Mouse (Mus musculus) midbrain, embryonic 13.5 days (tissue): ENCODE results near the gene Btbd7. TPM values are rescaled to one million over a fixed set of nuclear protein-coding genes. Genes with fewer than 3 reads are reported as not detected.

Experiments used
- ATAC-seq: fragments of 200-750 bp; cut with Nextera tagmentation; 2 replicates; pipeline ENCODE4 v1.8.0; 2017; ENCODE audit warnings: mild to moderate bottlenecking, moderate TSS enrichment, moderate library complexity
- H3K27ac ChIP-seq: fragments of 300-500 bp; sonication (generic); 2 replicates; pipeline ENCODE4 v1.5.1; 2015; ENCODE audit warnings: inconsistent platforms, mild to moderate bottlenecking, moderate library complexity
- H3K27me3 ChIP-seq: fragments of 300-500 bp; sonication (generic); 2 replicates; pipeline ENCODE4 v1.6.1; 2015; ENCODE audit warnings: mild to moderate bottlenecking, inconsistent platforms
- H3K36me3 ChIP-seq: fragments of 300-500 bp; sonication (generic); 2 replicates; pipeline ENCODE4 v1.6.1; 2015; ENCODE audit warnings: mild to moderate bottlenecking, inconsistent platforms
- H3K4me1 ChIP-seq: fragments of 300-500 bp; sonication (generic); replicated peaks from 2 replicates; pipeline ENCODE4 v1.6.1; 2015; ENCODE audit warnings: inconsistent platforms
- H3K4me2 ChIP-seq: fragments of 300-500 bp; sonication (generic); replicated peaks from 2 replicates; pipeline ENCODE4 v1.6.1; 2015; ENCODE audit warnings: moderate library complexity, mild to moderate bottlenecking, inconsistent platforms
- H3K4me3 ChIP-seq: fragments of 300-500 bp; sonication (generic); replicated peaks from 2 replicates; pipeline ENCODE4 v1.5.1; 2015; ENCODE audit warnings: mild to moderate bottlenecking, inconsistent platforms
- H3K9ac ChIP-seq: fragments of 300-500 bp; sonication (generic); replicated peaks from 2 replicates; pipeline ENCODE4 v1.6.1; 2015; ENCODE audit warnings: mild to moderate bottlenecking, inconsistent platforms
- H3K9me3 ChIP-seq: fragments of 300-500 bp; sonication (generic); 2 replicates; pipeline ENCODE4 v1.6.1; 2016; ENCODE audit warnings: mild to moderate bottlenecking, inconsistent platforms
- WGBS: fragments of 180-500 bp; shearing (Covaris S2); methylation state at CpG from one replicate; pipeline ENCODE4 v1.1.7; 2015; 5-methylcytosine and 5-hydroxymethylcytosine counted together
- polyA plus RNA-seq: library from polyadenylated mRNA; unstranded; fragments of >200 nt; fragmentation: Nextera tagmentation; extraction: Ambion mirVana; gene quantifications from 2 replicates; pipeline ENCODE4 v1.2.1, GENCODE M21; 2015

Gene Btbd7
- polyA plus RNA-seq, 1 experiment from 2014 or later: 20.3 TPM

- H3K4me1 ChIP-seq: no peaks in the 10 kb centered on the region
- H3K27ac ChIP-seq: no peak overlapping the region
- H3K9ac ChIP-seq: no peak overlapping the region
- H3K4me2 ChIP-seq: no peak overlapping the region
- no peak for ATAC-seq
- no peaks in the 10 kb centered on the region for H3K27me3 ChIP-seq
- no peaks in the 10 kb centered on the region for H3K9me3 ChIP-seq
- 94% methylated on average over 14 of the region's 14 CpGs for WGBS
- peaks cover 61% of the 10 kb centered on the region for H3K36me3 ChIP-seq
- H3K4me3 ChIP-seq: no peak overlapping the region
These were observed 102.2 kb downstream of the Btbd7 start for GRCm38 (mm10) chr12:102776035-102776434.

GRCm38 (mm10) chr12:102772676-102773075 is 105.6 kb downstream of the Btbd7 start:
- H3K4me2 ChIP-seq: no peak overlapping the region
- no peak overlapping the region for H3K27ac ChIP-seq
- H3K9me3 ChIP-seq: no peaks in the 10 kb centered on the region
- H3K27me3 ChIP-seq: no peaks in the 10 kb centered on the region
- no peak overlapping the region for H3K4me3 ChIP-seq
- H3K9ac ChIP-seq: no peak overlapping the region
- H3K4me1 ChIP-seq: no peaks in the 10 kb centered on the region
- ATAC-seq: no peak
- H3K36me3 ChIP-seq: peaks cover 89% of the 10 kb centered on the region
- 97% methylated on average over 5 of the region's 5 CpGs for WGBS

- Histone ChIP-seq H3K4me3 (no peak overlapping the region), H3K4me2 (no peak overlapping the region), H3K9ac (no peak overlapping the region), H3K27ac (no peak overlapping the region), H3K27me3 (no peaks in the 10 kb centered on the region), H3K9me3 (no peaks in the 10 kb centered on the region), H3K36me3 (peaks cover 89% of the 10 kb centered on the region), H3K4me1 (no peaks in the 10 kb centered on the region)
- ATAC-seq: no peak
- WGBS: 98% methylated on average over 8 of the region's 8 CpGs
These were observed 106.7 kb downstream of the Btbd7 start for GRCm38 (mm10) chr12:102771601-102772000.

DNA sequence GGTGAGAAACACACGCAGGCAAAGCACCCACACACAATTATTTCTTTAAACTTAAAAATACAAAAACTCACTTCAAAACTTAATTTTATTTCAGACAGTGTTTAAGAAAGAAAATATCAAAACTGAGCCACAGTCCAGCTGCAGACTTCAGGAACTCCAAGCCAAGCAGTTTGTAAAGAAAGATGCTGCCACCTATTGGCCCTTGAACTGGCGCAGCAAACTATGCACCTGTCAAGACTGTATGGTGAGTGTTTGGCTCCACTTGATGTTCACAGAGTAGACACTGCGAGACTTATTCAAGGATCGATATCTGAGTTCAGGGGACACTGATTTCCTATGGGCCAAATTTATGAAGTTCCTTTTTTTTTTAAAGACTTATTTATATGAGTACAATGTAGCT is 109.3 kb downstream of the Btbd7 start:
- Histone ChIP-seq H3K4me2 (no peak overlapping the region), H3K4me3 (no peak overlapping the region), H3K27ac (no peak overlapping the region), H3K9ac (no peak overlapping the region), H3K27me3 (no peaks in the 10 kb centered on the region), H3K9me3 (no peaks in the 10 kb centered on the region), H3K4me1 (no peaks in the 10 kb centered on the region), H3K36me3 (peaks cover 86% of the 10 kb centered on the region)
- ATAC-seq: no peak
- WGBS: 91% methylated on average over 4 of the region's 4 CpGs

DNA sequence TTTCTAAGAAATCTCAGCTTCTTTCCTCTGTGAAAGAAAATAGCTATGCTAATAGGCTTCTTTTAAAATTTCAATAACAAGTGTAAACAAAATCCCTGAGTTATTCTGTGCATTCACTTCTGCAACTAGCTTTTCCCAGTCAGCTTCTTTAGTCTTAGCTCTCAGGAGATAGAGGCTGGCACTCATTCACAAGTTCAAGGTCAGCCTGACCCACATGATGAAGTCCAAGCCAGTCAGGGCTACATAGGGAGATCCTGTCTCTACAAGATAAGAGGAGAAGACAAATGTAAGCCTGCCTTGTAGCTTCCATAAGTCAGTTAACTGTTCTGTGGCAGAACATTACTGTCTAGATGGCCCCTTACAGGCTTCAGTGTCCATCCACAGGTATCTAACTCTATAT is 114.6 kb downstream of the Btbd7 start:
- Histone ChIP-seq H3K27ac (no peak overlapping the region), H3K4me2 (no peak overlapping the region), H3K36me3 (peaks cover 46% of the 10 kb centered on the region), H3K27me3 (no peaks in the 10 kb centered on the region), H3K9ac (no peak overlapping the region), H3K4me1 (peaks cover 15% of the 10 kb centered on the region), H3K9me3 (no peaks in the 10 kb centered on the region), H3K4me3 (no peak overlapping the region)
- ATAC-seq: no peak

DNA sequence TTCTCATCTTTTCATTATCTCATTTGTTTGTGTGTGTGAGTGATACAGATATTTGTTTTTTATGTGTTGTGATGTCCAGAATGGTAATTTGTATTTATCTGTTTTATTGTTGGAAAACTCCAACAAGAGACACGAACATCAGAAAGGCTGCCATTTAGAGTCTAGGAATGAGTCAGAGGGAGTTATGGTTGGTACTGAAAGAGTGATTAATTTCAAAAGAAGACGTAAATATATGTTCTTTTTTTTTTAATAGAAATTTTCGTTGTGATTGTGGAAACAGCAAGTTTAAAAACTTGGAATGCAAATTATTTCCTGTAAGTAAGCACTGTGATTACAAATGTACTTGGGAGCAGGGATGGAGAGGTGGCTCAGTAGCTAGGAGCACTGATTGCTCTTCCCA is 116.6 kb downstream of the Btbd7 start:
- Histone ChIP-seq H3K4me3 (no peak overlapping the region), H3K9me3 (no peaks in the 10 kb centered on the region), H3K4me1 (peaks cover 22% of the 10 kb centered on the region), H3K27ac (no peak overlapping the region), H3K27me3 (no peaks in the 10 kb centered on the region), H3K4me2 (no peak overlapping the region), H3K9ac (no peak overlapping the region), H3K36me3 (peaks cover 29% of the 10 kb centered on the region)
- 93% methylated on average over 3 of the region's 3 CpGs for WGBS
- no peak for ATAC-seq

DNA sequence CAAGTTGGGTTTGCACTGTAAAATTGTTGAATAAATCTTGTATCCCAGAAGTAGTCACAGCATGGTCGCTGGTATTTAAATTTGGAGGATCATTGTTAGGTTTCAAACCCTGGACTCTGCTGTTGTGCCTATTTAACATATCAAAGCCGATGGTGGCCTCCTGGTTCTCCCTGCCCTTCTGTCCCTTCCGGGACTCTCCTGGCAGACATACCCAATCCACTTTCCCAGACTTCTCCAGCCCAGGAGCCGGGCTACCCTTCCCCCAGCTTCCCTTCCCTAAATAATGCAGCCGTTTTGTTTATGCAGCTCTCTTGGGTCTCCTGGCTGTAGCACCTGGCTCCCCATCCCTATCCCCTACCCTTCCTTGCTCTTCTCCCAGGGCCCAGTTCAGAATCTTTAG is 119.3 kb downstream of the Btbd7 start:
- Histone ChIP-seq H3K36me3 (peaks cover 11% of the 10 kb centered on the region), H3K4me3 (peak overlapping the region; percentile 70), H3K4me2 (peak overlapping the region; percentile 78), H3K9me3 (no peaks in the 10 kb centered on the region), H3K27me3 (no peaks in the 10 kb centered on the region), H3K9ac (peak overlapping the region; percentile 79), H3K27ac (no peak overlapping the region), H3K4me1 (peaks cover 35% of the 10 kb centered on the region)
- ATAC-seq: no peak
- 2% methylated on average over 5 of the region's 5 CpGs for WGBS

- H3K4me3 ChIP-seq: peak within 1 kb of the TSS; percentile 70
- no peaks in the 10 kb centered on the region for H3K27me3 ChIP-seq
- H3K9me3 ChIP-seq: no peaks in the 10 kb centered on the region
- no peak for ATAC-seq
- H3K4me1 ChIP-seq: peaks cover 35% of the 10 kb centered on the region
- peak within 1 kb of the TSS; percentile 90 for H3K27ac ChIP-seq
- H3K36me3 ChIP-seq: peaks cover 7% of the 10 kb centered on the region
- WGBS: under 1% methylated on average over 10 of the region's 10 CpGs
- H3K4me2 ChIP-seq: peak within 1 kb of the TSS; percentile 80
- peak within 1 kb of the TSS; percentile 79 for H3K9ac ChIP-seq
These were observed 119.9 kb downstream of the Btbd7 start, which contains the start of gene Gm20604 for GRCm38 (mm10) chr12:102758403-102758756. Gene Gm20604, minus strand, starts transcription at chr12:102758672.

DNA sequence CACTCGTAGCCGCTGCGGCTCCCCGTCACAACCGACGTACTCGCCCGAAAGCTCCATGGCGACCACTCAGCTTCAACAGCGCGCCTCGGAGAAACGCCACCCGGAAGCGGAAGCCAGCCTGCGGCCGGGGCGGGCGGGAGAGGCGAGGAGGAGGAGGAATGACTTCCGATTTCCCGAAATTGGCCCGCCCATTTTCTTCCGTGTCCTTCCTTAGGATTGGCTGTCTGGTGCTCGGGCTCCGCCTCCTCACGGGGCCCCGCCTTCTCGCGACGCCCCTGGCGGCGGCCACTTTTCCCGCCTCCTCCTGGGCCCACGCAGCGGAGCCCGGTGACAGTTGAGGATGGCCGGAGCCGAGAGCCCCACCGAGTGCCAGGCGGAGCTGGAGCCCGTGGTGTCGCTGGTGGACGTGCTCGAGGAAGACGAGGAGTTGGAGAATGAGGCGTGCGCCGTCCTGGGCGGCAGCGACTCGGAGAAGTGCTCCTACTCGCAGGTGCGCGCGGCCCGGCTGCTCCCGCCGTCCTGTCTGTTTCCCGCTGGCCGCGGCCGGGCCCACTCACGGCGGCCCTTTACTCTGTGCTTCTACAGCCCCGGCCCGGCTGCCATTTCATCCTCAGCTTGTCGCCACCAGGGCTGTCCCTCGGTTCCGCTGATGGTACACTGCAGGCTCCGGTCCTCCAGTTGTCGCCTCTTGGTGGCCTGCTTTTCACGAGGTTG is 120.4 kb downstream of the Btbd7 start, which contains the start of the genes Gm28051, Gon7 and Ubr7:
Gene Gm28051 (minus strand): TSS at position 77 of the 714 bp plus-strand sequence.
Gene Gon7 (minus strand): TSS at position 115 of the 714 bp plus-strand sequence.
Gene Ubr7 (plus strand): TSS at position 279 of the 714 bp plus-strand sequence.
- ATAC-seq: peak; percentile 96
- Histone ChIP-seq H3K4me1 (peaks cover 35% of the 10 kb centered on the region), H3K4me2 (peak within 1 kb of the TSS; percentile 80), H3K9me3 (no peaks in the 10 kb centered on the region), H3K27ac (peak within 1 kb of the TSS; percentile 90), H3K4me3 (peak within 1 kb of the TSS; percentile 70), H3K9ac (peak within 1 kb of the TSS; percentile 79), H3K27me3 (no peaks in the 10 kb centered on the region), H3K36me3 (peaks cover 7% of the 10 kb centered on the region)
- WGBS: under 1% methylated on average over 72 of the region's 73 CpGs

DNA sequence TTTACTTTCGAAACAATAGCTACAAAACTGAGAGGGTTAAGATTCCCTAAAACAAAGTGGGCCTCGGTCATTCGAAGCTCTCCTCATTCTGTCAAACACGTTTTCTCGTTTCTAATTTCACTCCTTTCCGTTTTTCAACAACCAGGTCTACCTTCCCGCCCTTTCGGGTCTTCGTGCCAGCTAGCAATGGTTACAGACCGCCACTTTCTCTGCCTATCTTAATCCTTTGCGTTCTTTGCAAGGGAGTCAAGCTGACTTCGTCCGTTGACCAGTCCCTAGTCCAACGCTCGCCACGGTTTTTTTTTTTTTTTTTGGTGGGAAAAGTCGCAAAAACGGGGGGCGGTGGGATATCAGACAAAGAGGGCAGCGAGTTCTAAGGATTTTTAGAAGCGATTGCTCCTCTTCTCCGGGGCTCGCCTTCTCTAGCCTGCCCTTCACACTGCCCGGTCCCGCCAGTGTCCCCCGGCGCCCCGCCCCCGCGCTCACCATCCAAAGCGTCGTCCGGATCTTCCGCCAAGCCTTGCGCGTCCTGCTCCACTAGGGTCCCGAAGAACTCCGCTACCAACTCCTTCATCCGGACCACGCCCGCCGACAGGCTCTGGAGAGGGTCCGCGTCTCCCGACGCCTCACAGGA is 121.1 kb downstream of the Btbd7 start:
- no peaks in the 10 kb centered on the region for H3K27me3 ChIP-seq
- ATAC-seq: peak; percentile 0; the same call in 1 of the 2 replicates
- 2% methylated on average over 46 of the region's 46 CpGs for WGBS

DNA sequence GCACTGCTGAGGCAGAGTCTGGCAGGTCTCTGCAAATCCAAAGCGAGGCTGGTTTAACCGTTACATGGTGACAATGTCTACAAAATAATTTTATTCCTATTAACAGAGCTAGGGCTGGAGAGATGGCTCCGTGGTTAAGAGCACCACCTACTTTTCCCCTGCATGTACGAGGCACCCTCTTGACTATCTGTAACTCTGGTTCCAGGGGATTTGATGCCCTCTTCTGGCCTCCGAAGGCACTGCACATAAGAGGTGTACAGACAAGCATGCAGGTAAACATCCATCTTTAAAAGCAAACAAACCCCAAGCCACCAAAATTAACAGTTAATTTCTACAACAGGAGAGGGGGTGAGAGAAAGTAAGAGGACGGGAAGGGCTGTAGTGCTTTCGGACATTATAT is 122.0 kb downstream of the Btbd7 start:
- Histone ChIP-seq H3K4me3 (peak overlapping the region; percentile 70), H3K36me3 (no peaks in the 10 kb centered on the region; the same call in 1 of the 2 replicates), H3K9me3 (no peaks in the 10 kb centered on the region), H3K4me2 (peak overlapping the region; percentile 80), H3K9ac (no peak overlapping the region; the same call in 1 of the 2 replicates), H3K27ac (no peak overlapping the region), H3K4me1 (peaks cover 35% of the 10 kb centered on the region), H3K27me3 (no peaks in the 10 kb centered on the region)
- ATAC-seq: no peak
- 88% methylated on average over 7 of the region's 7 CpGs for WGBS

More for the DNA sequence above, 121.1 kb downstream of the Btbd7 start:
- peak overlapping the region; percentile 90 for H3K27ac ChIP-seq
- peak overlapping the region; percentile 76 for H3K9ac ChIP-seq
- no peaks in the 10 kb centered on the region for H3K9me3 ChIP-seq
- peaks cover under 1% of the 10 kb centered on the region for H3K36me3 ChIP-seq
- H3K4me2 ChIP-seq: peak overlapping the region; percentile 80
- peak overlapping the region; percentile 70 for H3K4me3 ChIP-seq
- peaks cover 35% of the 10 kb centered on the region for H3K4me1 ChIP-seq

GRCm38 (mm10) chr12:102748256-102748655 is 130.0 kb downstream of the Btbd7 start:
- Histone ChIP-seq H3K27ac (no peak overlapping the region), H3K9ac (no peak overlapping the region), H3K9me3 (no peaks in the 10 kb centered on the region), H3K4me3 (no peak overlapping the region), H3K4me2 (no peak overlapping the region), H3K36me3 (peaks cover 16% of the 10 kb centered on the region), H3K27me3 (no peaks in the 10 kb centered on the region), H3K4me1 (peaks cover 12% of the 10 kb centered on the region)
- WGBS: 93% methylated on average over 3 of the region's 3 CpGs
- no peak for ATAC-seq
